Mouse (Mus musculus) thymus, adult 2 months (tissue): ENCODE measurements around the gene Scrn1.

Experiments used
- CTCF ChIP-seq: fragments of 200-500 bp; IDR thresholded peaks from 2 replicates; pipeline ENCODE4 v1.5.1; 2012; ENCODE audit warnings: mild to moderate bottlenecking, control low read depth, low read length, moderate library complexity, borderline replicate concordance; ENCODE audit not compliant: control insufficient read depth, poor library complexity, insufficient read depth; ENCODE audit errors: extremely low read depth
- POLR2A ChIP-seq: fragments of 200-500 bp; IDR thresholded peaks from 2 replicates; pipeline ENCODE4 v1.6.1; 2012; ENCODE audit warnings: mild to moderate bottlenecking, low read length, control low read depth, moderate library complexity; ENCODE audit not compliant: control insufficient read depth, poor library complexity, insufficient read depth; ENCODE audit errors: extremely low read depth

DNA sequence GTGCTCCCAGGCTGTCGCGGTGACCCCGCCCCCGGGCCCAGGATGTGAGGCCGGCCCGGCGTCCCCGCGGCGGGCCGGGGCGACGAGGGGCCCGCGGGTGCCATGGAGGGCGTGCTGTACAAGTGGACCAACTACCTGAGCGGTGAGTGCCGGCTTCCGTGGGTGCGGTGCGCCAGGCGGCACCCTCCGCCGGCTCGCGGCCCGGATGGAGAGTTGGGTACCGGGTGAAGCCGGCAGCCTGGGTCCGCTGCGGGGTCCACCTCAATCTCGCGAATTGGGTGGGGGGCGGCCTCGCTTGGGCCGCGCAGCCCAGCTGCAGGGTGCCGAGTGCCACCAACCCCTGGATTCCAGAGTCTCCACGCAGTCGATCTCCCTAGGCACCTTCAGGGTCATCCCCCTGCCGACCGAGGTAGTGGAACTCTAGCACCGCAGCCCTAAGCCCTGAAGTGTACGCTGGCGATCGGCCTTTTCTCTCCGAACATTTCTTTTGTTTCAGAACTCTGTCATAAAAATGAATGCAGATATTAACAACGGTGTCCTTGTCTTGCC, 29.1 kb upstream of the Scrn1 start:
- TF ChIP-seq CTCF (peak; percentile 14; the same call in 1 of the 2 replicates), POLR2A (no peak)
